Mouse (Mus musculus): ENCODE results near the gene Il12rb1.
"Not testable (repeated sequence)": the region's sequence is repeated elsewhere in the genome, so short reads cannot be mapped to it uniquely, and the experiment has no call there.

The Il12rb1 gene

GRCm38 (mm10) chr8:70800648-70801047, 7.6 kb upstream of the Il12rb1 start:
- no peak for DNase-seq (ENCODE audit: low read depth)

GRCm38 (mm10) chr8:70801156-70801555, 7.1 kb upstream of the Il12rb1 start:
- DNase-seq (ENCODE audit: low read depth): no peak

DNA sequence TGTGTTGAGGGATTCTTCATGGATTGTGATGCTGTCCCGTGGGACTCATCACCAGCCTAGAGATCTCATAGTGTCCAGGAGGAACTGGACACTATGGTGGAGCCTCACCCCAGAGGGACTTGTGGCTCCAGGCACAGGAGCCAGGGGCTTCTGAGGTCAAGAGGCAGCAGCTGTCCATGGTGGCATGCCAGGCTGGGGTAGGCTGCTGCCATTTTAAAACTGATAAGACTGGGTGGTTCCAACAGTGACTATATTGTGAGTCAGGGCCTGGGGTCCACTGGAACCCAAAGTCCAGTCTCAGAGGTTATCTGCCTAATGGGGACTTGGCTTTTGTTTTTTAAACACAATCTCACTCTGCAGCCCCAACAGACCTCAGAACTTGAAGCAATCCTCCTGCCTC, 6.4 kb upstream of the Il12rb1 start:
- DNase-seq (ENCODE audit: low read depth): no peak

- no peak for DNase-seq (ENCODE audit: low read depth)
Observed at GRCm38 (mm10) chr8:70802786-70803510, 5.3 kb upstream of the Il12rb1 start.

DNA sequence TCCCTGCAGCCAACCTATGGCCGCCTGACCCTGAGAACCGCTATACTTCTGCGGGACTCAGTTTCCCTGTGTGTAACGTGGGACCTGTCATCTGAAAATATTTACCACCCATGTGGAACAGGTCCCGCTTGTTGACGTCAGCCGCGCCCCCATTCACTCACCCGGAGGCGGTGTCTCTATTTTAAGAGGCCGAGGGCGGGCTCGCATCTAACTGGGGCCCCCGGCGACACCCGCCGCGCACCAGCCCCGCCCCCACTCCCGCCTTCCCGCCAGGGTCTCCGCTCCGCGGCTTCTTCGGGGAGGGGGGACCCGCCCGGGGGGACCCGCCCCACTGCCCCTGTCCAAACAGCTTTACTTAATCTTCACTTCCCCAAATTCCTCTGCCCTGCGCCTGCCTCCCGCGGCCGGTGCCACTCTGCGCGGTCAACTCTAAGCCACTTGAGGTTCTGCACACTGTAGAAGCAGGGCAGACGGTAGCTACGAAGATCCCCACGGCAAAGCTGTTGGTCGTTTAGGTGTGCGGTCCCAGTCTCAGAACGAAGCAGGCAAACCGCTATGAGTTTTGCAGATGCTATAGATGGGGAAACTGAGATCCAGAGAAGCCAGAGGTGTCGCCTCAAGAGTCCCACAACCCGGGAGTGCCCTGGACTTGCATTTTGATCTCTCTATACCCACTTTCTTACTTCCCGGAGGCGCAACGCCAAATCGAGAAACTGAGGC, 4.3 kb upstream of the Il12rb1 start:
- peak; percentile 50 for DNase-seq (ENCODE audit: low read depth)

- DNase-seq (ENCODE audit: low read depth): peak; percentile 76
Observed at GRCm38 (mm10) chr8:70804481-70805206, 3.6 kb upstream of the Il12rb1 start, which contains the start of gene Mast3. Mast3 (minus strand) TSS chr8:70805054.

- peak; percentile 50 for DNase-seq (ENCODE audit: low read depth)
Observed at GRCm38 (mm10) chr8:70806541-70806940, 1.7 kb upstream of the Il12rb1 start.

DNA sequence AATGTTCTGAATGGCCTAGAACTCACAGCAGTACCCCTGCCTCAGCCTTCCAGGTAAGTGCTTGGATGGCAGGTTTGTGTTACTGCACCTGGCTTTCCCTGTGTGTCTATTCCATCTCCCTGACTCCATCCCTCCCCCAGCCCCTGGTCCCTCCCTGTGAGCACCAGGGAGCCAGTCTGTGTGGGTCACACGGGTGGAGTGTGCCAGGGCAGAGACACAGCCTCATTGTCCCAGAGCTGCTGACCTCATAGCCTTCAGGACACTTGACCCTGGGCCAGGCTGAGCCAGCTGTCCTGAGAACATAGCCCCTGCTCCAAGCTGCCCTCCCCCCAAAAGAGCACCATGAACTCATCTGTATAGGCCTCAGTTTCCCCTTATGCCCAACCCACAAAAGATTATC, 945 bp upstream of the Il12rb1 start:
- DNase-seq (ENCODE audit: low read depth): no peak

GRCm38 (mm10) chr8:70808955-70809701, 879 bp downstream of the Il12rb1 start:
- no peak for DNase-seq (ENCODE audit: low read depth)

GRCm38 (mm10) chr8:70810962-70811680, 2.9 kb downstream of the Il12rb1 start:
- DNase-seq (ENCODE audit: low read depth): no peak

- no peak for DNase-seq (ENCODE audit: low read depth)
Observed at GRCm38 (mm10) chr8:70812055-70812454, 3.8 kb downstream of the Il12rb1 start.

- no peak for DNase-seq (ENCODE audit: low read depth)
Observed at GRCm38 (mm10) chr8:70812885-70813284, 4.6 kb downstream of the Il12rb1 start.

- no peak for DNase-seq (ENCODE audit: low read depth)
Observed at GRCm38 (mm10) chr8:70816679-70817078, 8.4 kb downstream of the Il12rb1 start.

GRCm38 (mm10) chr8:70820101-70820935, 12.1 kb downstream of the Il12rb1 start:
- DNase-seq (ENCODE audit: low read depth): no peak

- DNase-seq (ENCODE audit: low read depth): peak; percentile 67
Observed at GRCm38 (mm10) chr8:70821399-70821962, 13.2 kb downstream of the Il12rb1 start.

- no peak for DNase-seq (ENCODE audit: low read depth)
Observed at GRCm38 (mm10) chr8:70821992-70822391, 13.7 kb downstream of the Il12rb1 start.

GRCm38 (mm10) chr8:70822594-70822993, 14.3 kb downstream of the Il12rb1 start:
- DNase-seq (ENCODE audit: low read depth): not testable (repeated sequence)

DNA sequence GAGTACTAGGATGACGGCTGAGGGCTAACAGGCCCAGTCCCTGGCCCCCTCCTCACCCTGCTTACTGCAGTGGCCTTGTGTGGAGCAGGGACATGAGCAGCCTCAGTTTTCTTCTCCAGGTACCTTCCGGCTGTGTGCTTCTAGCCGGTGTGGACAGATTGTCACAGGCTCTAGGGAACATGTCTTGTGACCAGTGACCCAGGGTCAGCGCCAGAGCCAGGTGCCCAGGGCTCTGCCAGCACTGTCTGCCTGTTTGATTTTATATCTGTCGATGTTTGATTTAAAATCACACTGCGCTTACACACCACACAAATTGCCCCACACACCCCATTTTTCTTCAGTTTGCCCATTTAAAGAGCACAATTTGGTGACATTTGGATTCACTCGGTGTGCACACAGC, 15.6 kb downstream of the Il12rb1 start:
- no peak for DNase-seq (ENCODE audit: low read depth)

DNA sequence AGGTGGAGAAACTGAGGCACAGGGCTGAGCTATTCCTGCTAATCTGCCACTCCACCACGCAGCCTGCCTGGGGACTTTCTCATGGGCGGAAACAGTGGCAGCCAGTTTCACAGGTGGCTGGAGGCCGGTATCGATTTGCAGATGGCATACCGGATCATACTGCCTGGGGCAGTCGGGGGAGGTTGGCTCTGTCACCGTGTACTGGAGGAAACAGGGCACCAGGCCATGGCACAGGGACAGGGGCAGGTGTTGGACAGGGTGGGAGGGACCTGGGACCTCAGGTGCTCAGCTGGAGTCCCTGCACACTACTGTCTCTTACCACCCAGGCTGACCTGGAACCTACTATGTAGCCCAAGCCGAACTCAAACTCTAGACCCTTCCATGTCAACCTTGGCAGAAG, 17.6 kb downstream of the Il12rb1 start:
- DNase-seq (ENCODE audit: low read depth): no peak

GRCm38 (mm10) chr8:70827010-70827409, 18.8 kb downstream of the Il12rb1 start:
- DNase-seq (ENCODE audit: low read depth): no peak

Measured in c-Kit-positive CD71-negative TER-119-negative erythroid progenitor cells, embryonic 14.5 days (primary cell).